9 mouse cellular contexts compared by ENCODE assay signal in genomic region chr17:28592998-28593397, GRCm38 (mm10). TPM values are rescaled to one million over a fixed set of nuclear protein-coding genes. Genes with fewer than 3 reads are reported as not detected.
DNase-seq lines count a peak whose midpoint lies in the region; ATAC-seq and TF ChIP-seq lines count a peak whose summit lies in the region.
"Had no signal": no experiment of that assay in that cellular context is flagged by ENCODE, and none has a peak within 500 bp of the region (broad histone marks: within the 10 kb centered on the region; RNA-seq: fewer than 3 reads in every experiment).

No protein-coding gene starts in this region.

- H3K36me3 ChIP-seq in G1E (replicated peaks), result peaks cover 96% of the 10 kb centered on the region
- H3K36me3 ChIP-seq in liver, postnatal 0 days (replicated peaks; ENCODE audit: insufficient read depth, low read length), result peaks cover 62% of the 10 kb centered on the region

- H3K4me3 ChIP-seq in G1E (ENCODE audit: low read depth, low read length), result no peak overlapping the region
- H3K4me3 ChIP-seq in gastrocnemius, adult 2 months, result no peak overlapping the region
- no peak overlapping the region for H3K4me3 ChIP-seq in liver, postnatal 0 days (ENCODE audit: low read depth, low read length)
- H3K4me3 ChIP-seq: limb, embryonic 15.5 days had no signal

- TF ChIP-seq EP300 in liver, postnatal 0 days (IDR thresholded peaks at IDR 0.05; ENCODE audit: low read depth), result no peak

- H3K9me3 ChIP-seq in G1E (replicated peaks), result no peaks in the 10 kb centered on the region
- H3K9me3 ChIP-seq in liver, postnatal 0 days (ENCODE audit: low read length), result no peaks in the 10 kb centered on the region
- H3K9me3 ChIP-seq: limb, embryonic 15.5 days had no signal

- H3K4me1 ChIP-seq in G1E (ENCODE audit: insufficient read depth, low read depth, low read length), result peaks cover 20% of the 10 kb centered on the region
- no peaks in the 10 kb centered on the region; the same call in 1 of the 2 replicates for H3K4me1 ChIP-seq in liver, postnatal 0 days (ENCODE audit: insufficient read depth)

- intact Hi-C loops in gastrocnemius, adult 2 months (cut with DNase I), result loop anchor here (10.0 kb wide), 1 partner anchor 52 kb away; no protein-coding TSS in a partner anchor

- H3K27me3 ChIP-seq in G1E (ENCODE audit: insufficient read depth, low read length), result no peaks in the 10 kb centered on the region
- no peaks in the 10 kb centered on the region for H3K27me3 ChIP-seq in liver, postnatal 0 days (ENCODE audit: insufficient read depth, low read length)
- H3K27me3 ChIP-seq: limb, embryonic 15.5 days had no signal

- TF ChIP-seq CTCF in G1E (IDR thresholded peaks at IDR 0.05; ENCODE audit: low read depth, low read length), result peak; percentile 96
- peak; percentile 96 for TF ChIP-seq CTCF in gastrocnemius, adult 2 months (IDR thresholded peaks at IDR 0.05)
- TF ChIP-seq CTCF in liver, postnatal 0 days (IDR thresholded peaks at IDR 0.05; ENCODE audit: low read depth), result peak; percentile 93

- H3K4me2 ChIP-seq in liver, postnatal 0 days (ENCODE audit: low read depth, low read length), result no peak overlapping the region
- H3K4me2 ChIP-seq: limb, embryonic 15.5 days had no signal

- 12% methylated on average over 4 of the region's 4 CpGs for WGBS in liver, postnatal 0 days (ENCODE audit: insufficient replicate concordance)

- no peak overlapping the region for H3K27ac ChIP-seq in gastrocnemius, adult 2 months
- no peak overlapping the region for H3K27ac ChIP-seq in liver, postnatal 0 days (ENCODE audit: low read depth)
- H3K27ac ChIP-seq: limb, embryonic 15.5 days had no signal

- no peak for ATAC-seq in G1E (ENCODE audit: extremely low read depth, insufficient number of reproducible peaks, low FRiP score, poor library complexity, severe bottlenecking)
- peak; percentile 40; the same call in 1 of the 2 replicates for ATAC-seq in liver, postnatal 0 days

- H3K9ac ChIP-seq in liver, postnatal 0 days (replicated peaks), result no peak overlapping the region
- H3K9ac ChIP-seq: limb, embryonic 15.5 days had no signal

- DNase-seq in 3134 (ENCODE audit: extremely low read depth, insufficient read length, low spot score), result peak; percentile 58
- peak; percentile 43 for DNase-seq in G1E (ENCODE audit: low spot score)
- peak; percentile 73 to 80 for DNase-seq in cerebellum, adult 18-20 months
- peak; percentile 78 for DNase-seq in gastrocnemius, adult 2 months
- DNase-seq in kidney, postnatal 14 days, result peak; percentile 77
- DNase-seq in liver, postnatal 0 days, result peak; percentile 87
- peak; percentile 83 for DNase-seq in right cerebral cortex, adult 18-20 months
- DNase-seq in urinary bladder, adult 2 months (ENCODE audit: low spot score), result peak; percentile 50

RNA-seq across cellular contexts. Expression of gene Lhfpl5, which starts 17.6 kb away (rescaled TPM):
- total RNA-seq in G1E (2014; fragmentation: Nextera tagmentation), result not detected in 2 replicates
- total RNA-seq in G1E (2017), result not detected in 2 replicates
- polyA plus RNA-seq in G1E (2012), result not detected in 2 replicates
- total RNA-seq in gastrocnemius, adult 2 months (2021), result not detected
- not detected in 2 replicates for polyA plus RNA-seq in liver, postnatal 0 days (2015; fragmentation: Nextera tagmentation; extraction: Ambion mirVana)
- 0.12 and 0.18 TPM in 2 replicates for polyA plus RNA-seq in urinary bladder, adult 2 months (2012; rRNA removed)

RNA-seq across cellular contexts. Expression of gene Srpk1, which starts 29.5 kb away (rescaled TPM):
- total RNA-seq in G1E (2014; fragmentation: Nextera tagmentation), result 158 and 193 TPM in 2 replicates
- 95.5 and 112 TPM in 2 replicates for total RNA-seq in G1E (2017)
- polyA plus RNA-seq in G1E (2012), result 81.6 and 95.9 TPM in 2 replicates
- total RNA-seq in gastrocnemius, adult 2 months (2021), result 10 to 100 TPM; 28.0 to 39.7 TPM
- 20.9 and 21.7 TPM in 2 replicates for polyA plus RNA-seq in liver, postnatal 0 days (2015; fragmentation: Nextera tagmentation; extraction: Ambion mirVana)
- polyA plus RNA-seq in urinary bladder, adult 2 months (2012; rRNA removed), result 31.2 and 33.5 TPM in 2 replicates

RNA-seq across cellular contexts. Expression of gene Clps, which starts 32.4 kb away (rescaled TPM):
- total RNA-seq in G1E (2014; fragmentation: Nextera tagmentation), result not detected in 2 replicates
- total RNA-seq in G1E (2017), result not detected in 2 replicates
- polyA plus RNA-seq in G1E (2012), result not detected in 2 replicates
- not detected for total RNA-seq in gastrocnemius, adult 2 months (2021)
- 1.2 and 26.9 TPM in 2 replicates for polyA plus RNA-seq in liver, postnatal 0 days (2015; fragmentation: Nextera tagmentation; extraction: Ambion mirVana)
- 0.32 and 0.46 TPM in 2 replicates for polyA plus RNA-seq in urinary bladder, adult 2 months (2012; rRNA removed)

RNA-seq across cellular contexts. Expression of gene Clpsl2, which starts 43.8 kb away (rescaled TPM):
- total RNA-seq in G1E (2014; fragmentation: Nextera tagmentation), result not detected in 2 replicates
- not detected in 2 replicates for total RNA-seq in G1E (2017)
- not detected in 2 replicates for polyA plus RNA-seq in G1E (2012)
- total RNA-seq in gastrocnemius, adult 2 months (2021), result not detected
- not detected in 2 replicates for polyA plus RNA-seq in liver, postnatal 0 days (2015; fragmentation: Nextera tagmentation; extraction: Ambion mirVana)
- polyA plus RNA-seq in urinary bladder, adult 2 months (2012; rRNA removed), result not detected in 2 replicates
- polyA plus RNA-seq: limb, embryonic 15.5 days had no signal
